Mouse (Mus musculus) right cerebral cortex, postnatal 10 days (tissue): Measurements from ENCODE around the gene Cldn24.

Source experiments
- DNase-seq, 2 experiments: peaks; one replicate each; pipeline ENCODE4 v3.0.0; 2021; ENCODE audit warnings: low spot score in 2 of 2

Cldn24 gene

GRCm38 (mm10) chr8:47826911-47827310, 5.0 kb downstream of the Cldn24 start:
- DNase-seq = no peak

GRCm38 (mm10) chr8:47832616-47833015, 10.7 kb downstream of the Cldn24 start:
- DNase-seq = peak in 1 of 2 experiments; percentile 18

- no peak for DNase-seq
Measured at GRCm38 (mm10) chr8:47833944-47834343, 12.0 kb downstream of the Cldn24 start.

GRCm38 (mm10) chr8:47843063-47843462, 21.1 kb downstream of the Cldn24 start:
- peak in 1 of 2 experiments; percentile 41 for DNase-seq

- no peak for DNase-seq
Measured at GRCm38 (mm10) chr8:47843651-47844050, 21.7 kb downstream of the Cldn24 start.

GRCm38 (mm10) chr8:47845956-47846355, 24.0 kb downstream of the Cldn24 start:
- no peak for DNase-seq

- no peak for DNase-seq
Measured at GRCm38 (mm10) chr8:47847161-47847560, 25.2 kb downstream of the Cldn24 start.

- DNase-seq = no peak
Measured at GRCm38 (mm10) chr8:47847931-47848330, 26.0 kb downstream of the Cldn24 start.

GRCm38 (mm10) chr8:47849842-47850241, 27.9 kb downstream of the Cldn24 start:
- no peak for DNase-seq

- DNase-seq = peak; percentile 57 to 61
Measured at GRCm38 (mm10) chr8:47851824-47852502, 30.0 kb downstream of the Cldn24 start.

GRCm38 (mm10) chr8:47852737-47853136, 30.8 kb downstream of the Cldn24 start:
- no peak for DNase-seq

- DNase-seq = no peak
Measured at GRCm38 (mm10) chr8:47853356-47853755, 31.4 kb downstream of the Cldn24 start.

- peak; percentile 52 to 65 for DNase-seq
Measured at GRCm38 (mm10) chr8:47859259-47859658, 37.3 kb downstream of the Cldn24 start.

GRCm38 (mm10) chr8:47866568-47866967, 44.6 kb downstream of the Cldn24 start:
- DNase-seq = no peak

- peak; percentile 85 to 93 for DNase-seq
Measured at GRCm38 (mm10) chr8:47867067-47867466, 45.1 kb downstream of the Cldn24 start.
